Mouse (Mus musculus): ENCODE data around the gene Pik3cb.

Pik3cb gene

GRCm38 (mm10) chr9:99140063-99140882 is at the start of gene Pik3cb:
Gene Pik3cb (minus strand): TSS chr9:99140621.
- DNase-seq (ENCODE audit: low read depth, low spot score), result peak; percentile 88

GRCm38 (mm10) chr9:99183043-99183670 is 42.7 kb upstream of the Pik3cb start:
- no peak for DNase-seq (ENCODE audit: low read depth, low spot score)

DNA sequence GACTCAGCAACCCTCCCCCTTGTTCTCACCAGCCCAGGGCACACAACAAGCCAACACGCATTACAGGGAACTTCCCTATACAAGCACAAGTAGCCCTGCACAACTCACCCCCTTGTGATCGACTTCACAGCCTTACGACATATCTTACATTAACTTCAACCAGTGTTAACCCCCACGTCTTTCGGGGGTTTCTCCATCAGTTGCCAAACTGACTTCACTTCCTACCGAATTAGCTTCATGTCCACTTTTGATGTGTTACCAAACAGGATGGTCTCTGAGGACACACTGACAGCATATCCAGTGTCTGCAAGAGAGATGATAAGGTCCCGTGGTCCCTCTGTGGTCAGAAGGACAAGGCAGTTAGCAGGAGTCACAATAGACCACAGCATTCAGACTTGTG is 41.7 kb upstream of the Pik3cb start:
- DNase-seq (ENCODE audit: low read depth, low spot score), result no peak

DNA sequence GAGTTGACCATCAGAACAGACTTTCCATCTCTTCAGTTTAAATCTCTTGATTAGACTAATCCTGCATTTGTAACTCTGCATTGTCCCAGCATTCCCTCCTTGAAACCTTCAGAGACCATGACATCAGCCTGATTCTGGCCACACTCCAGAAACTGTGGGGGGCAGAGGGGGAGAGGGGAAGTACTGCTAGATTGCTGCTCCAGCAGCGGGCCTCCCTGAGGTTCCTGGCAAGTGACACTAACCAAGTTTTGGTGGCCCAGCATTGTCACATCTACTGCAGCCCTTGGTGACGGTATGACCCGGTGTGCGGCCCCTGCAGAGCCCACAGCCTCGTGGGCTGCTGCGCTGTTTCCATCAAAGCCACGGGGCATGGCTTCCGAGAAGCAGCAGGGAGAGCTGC is 39.9 kb upstream of the Pik3cb start:
- DNase-seq (ENCODE audit: low read depth, low spot score), result no peak

- DNase-seq (ENCODE audit: low read depth, low spot score), result no peak
Observed at GRCm38 (mm10) chr9:99178736-99179135, 38.3 kb upstream of the Pik3cb start.

- no peak for DNase-seq (ENCODE audit: low read depth, low spot score)
Observed at GRCm38 (mm10) chr9:99175774-99176173, 35.4 kb upstream of the Pik3cb start.

DNA sequence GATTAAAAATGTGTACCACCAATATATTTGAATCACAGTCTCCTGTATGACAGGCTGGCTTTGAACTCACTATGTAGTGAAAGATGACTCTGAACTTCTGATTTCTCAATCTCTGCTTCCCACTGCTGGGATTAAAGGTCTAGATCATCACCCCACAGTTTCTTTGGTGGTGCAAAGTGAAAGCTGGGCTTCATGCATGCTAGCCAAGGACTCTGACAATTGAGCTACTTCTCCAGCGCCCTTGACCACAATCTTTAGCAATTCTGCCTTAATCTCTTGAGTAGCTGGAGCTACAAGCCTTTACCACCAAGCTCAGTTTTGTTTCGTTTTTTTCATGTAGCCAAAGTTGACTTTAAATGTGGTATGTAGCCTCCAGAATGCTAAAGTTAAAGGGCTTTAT is 32.4 kb upstream of the Pik3cb start:
- DNase-seq (ENCODE audit: low read depth, low spot score), result no peak

- no peak for DNase-seq (ENCODE audit: low read depth, low spot score)
Observed at GRCm38 (mm10) chr9:99171186-99171585, 30.8 kb upstream of the Pik3cb start.

DNA sequence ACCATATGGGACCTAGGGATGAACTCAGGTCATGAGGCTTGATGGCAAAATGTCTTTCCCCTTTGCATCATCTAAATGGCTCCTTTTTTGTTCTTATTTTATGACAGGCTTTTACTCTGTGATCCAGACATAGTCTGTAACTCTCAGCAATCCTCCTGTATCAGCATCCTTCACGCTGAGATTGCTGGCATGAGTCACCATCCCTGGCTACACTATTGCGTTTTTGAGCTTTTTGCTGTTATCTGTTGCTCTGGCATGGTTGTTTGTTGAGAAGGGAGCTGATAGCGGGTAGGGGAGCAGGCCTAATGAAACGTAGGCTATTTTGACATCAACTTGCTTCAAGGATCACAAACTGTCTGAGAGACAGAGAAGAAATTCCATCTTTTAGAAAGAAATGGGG is 28.6 kb upstream of the Pik3cb start:
- DNase-seq (ENCODE audit: low read depth, low spot score), result no peak

DNA sequence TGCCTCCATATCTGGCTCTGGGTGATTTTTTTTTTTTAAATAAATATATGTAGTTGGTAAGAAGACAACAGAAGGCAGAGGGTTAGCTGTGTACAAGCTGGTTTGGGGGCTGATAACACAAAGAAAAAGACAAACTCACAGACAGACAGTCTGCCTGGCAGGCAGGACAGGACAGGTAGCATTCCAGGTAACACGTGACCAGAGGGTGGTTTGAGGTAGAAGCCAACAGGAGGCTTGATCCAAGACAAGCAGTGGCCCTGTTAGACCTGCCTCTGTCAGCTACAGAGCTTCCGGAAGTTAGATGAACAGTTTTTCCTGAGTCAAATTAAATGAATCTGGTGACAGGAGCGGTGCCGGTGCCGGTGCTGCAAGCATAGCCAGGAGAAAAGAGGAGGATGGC is 26.5 kb upstream of the Pik3cb start:
- DNase-seq (ENCODE audit: low read depth, low spot score), result no peak

DNA sequence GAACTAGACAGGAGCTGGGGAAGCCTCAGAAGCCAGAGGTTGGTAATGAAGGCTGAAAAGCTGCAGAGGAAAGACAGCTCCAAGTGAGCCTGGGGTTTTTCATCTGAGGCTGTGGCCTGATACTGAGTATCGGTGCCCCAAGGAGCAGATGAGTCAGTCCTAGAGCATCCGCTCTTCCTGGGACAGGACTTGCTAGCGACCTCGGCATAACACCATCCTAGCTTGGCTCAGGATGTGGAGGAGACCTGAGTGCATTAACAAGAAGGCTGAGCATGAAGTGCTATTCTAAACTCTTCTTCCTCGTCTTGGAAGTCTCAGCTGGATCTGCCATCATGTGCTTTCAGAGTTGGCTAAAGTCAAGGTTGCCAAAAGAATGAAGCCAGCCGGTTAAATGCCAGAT is 25.5 kb upstream of the Pik3cb start:
- no peak for DNase-seq (ENCODE audit: low read depth, low spot score)

- no peak for DNase-seq (ENCODE audit: low read depth, low spot score)
Observed at GRCm38 (mm10) chr9:99164664-99165226, 24.3 kb upstream of the Pik3cb start.

- DNase-seq (ENCODE audit: low read depth, low spot score), result no peak
Observed at GRCm38 (mm10) chr9:99164148-99164503, 23.7 kb upstream of the Pik3cb start.

GRCm38 (mm10) chr9:99163420-99164147 is 23.2 kb upstream of the Pik3cb start:
- no peak for DNase-seq (ENCODE audit: low read depth, low spot score)

DNA sequence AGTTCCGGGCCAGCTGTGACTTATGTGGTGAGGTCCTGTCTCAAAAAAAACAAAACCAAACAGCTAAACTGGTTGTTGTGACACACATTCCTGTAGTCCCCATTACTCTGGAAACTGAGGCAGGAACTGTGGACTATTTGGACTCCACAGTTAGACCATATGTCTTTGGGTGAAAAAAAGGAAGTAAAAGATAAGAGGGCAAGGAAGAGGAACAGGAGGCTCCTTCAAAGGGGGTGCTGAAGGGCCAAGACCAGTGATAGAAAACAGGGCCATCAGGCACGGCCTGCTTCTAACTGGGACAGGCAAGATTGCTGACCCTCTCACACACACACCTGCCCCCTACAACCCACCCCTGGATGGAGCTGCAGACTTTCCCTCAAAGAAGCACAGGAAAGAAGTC is 22.4 kb upstream of the Pik3cb start:
- no peak for DNase-seq (ENCODE audit: low read depth, low spot score)

DNA sequence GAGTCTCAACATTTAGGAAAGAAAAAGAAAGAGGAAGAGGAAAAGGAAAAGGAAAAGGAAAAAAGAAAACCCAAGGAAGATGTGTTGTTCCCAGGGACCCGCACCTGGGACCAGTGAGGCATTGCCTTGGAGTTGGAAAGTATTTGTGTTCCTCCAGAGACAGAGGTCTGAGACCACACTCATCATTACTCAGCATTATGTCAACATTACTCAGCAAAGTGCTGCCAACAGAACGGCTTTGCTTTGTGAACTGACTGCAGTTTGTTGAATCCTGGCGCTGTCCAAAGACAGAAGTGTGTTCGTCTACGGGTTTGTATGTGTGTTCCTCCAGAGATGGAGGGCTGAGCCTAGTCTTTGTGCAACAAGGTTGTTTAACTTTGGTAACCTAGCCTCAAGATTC is 20.4 kb upstream of the Pik3cb start:
- no peak for DNase-seq (ENCODE audit: low read depth, low spot score)

GRCm38 (mm10) chr9:99159932-99160331 is 19.5 kb upstream of the Pik3cb start:
- no peak for DNase-seq (ENCODE audit: low read depth, low spot score)

GRCm38 (mm10) chr9:99158708-99159107 is 18.3 kb upstream of the Pik3cb start:
- DNase-seq (ENCODE audit: low read depth, low spot score), result no peak

GRCm38 (mm10) chr9:99158203-99158632 is 17.8 kb upstream of the Pik3cb start:
- DNase-seq (ENCODE audit: low read depth, low spot score), result no peak

DNA sequence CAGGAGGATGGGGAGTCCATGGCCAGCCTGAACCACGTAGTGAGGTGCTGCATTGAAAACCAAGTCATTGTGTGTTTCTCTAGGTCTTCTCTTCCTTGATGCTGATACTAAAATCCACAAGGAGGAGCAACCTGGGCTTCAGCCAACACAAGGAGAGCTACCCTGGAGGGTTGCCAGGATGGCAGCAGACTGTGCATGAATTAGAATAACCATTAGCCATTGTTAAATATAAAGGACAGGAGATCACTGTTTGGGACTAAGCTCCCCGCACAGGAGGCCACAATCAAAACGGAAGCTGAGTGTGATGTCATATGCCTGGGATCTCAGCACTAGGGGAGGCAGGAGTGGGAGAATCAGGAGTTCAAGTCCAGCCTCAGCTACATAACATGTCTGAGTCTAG is 13.2 kb upstream of the Pik3cb start:
- no peak for DNase-seq (ENCODE audit: low read depth, low spot score)

DNA sequence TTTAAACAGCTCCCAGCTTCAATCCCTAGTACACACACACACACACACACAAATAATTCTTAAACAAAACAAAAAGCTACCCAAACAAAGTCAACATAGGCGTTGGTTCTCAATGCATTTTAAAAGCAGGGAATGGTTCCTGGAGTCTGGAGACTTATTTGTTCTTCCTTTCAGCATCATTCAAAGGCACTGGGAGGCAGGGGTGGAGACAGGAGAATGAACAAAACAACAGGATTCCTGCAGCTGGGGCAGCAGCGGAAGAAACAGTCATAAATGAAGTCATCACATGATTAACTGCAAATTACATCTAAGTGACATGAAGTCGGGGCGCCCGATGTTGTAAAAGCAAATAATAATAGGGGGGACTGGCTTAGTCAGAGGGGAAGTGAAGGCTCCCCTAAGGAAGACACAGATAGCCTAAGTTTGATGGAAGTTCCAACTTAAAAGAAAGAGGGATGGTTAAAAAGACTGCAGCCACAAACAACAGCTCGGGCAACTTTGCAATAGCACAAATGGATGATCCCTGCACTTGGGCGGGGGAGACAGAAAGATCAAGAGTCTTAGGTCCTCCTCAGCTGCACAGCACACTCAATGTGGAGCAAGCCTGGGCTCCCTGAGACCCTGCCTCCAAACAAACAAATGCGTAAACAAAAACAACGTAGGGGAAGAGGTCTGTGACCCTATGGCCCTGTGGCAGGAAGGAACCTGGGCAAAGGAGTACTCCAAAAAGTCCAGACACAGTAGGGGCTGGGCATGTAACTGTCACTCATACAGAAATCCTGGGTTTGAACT is 12.5 kb upstream of the Pik3cb start:
- DNase-seq (ENCODE audit: low read depth, low spot score), result no peak
